Mouse (Mus musculus): ENCODE measurements around the gene Adam17. TPM values are rescaled to one million over a fixed set of nuclear protein-coding genes. Genes with fewer than 3 reads are reported as not detected.

The Adam17 gene
- total RNA-seq, 2 experiments from 2014 or later, result 15.3 to 21.5 TPM

DNA sequence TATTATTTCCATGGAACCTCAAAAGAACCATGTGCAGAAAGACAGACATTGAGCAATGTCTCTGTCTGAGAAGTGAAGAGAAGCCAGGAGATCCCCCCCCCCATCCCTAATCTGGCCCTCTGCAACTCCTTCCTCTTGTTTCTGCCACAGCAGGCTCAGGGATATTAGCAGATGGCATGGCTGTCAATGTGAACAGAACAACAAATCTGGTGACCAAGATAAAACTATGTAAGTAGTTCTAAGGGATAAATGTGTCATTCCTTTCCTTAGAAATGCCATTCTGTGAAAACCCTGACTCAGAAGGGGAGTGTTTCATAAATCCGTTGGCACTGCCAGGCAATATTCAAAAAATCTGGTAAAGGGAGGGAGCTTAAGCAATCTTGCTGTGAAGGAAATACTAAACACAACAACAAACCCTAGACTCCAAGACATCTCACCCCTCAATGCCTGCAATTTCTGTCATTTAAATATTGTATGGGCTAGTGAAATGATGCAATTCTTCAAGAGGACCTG is 96.0 kb downstream of the Adam17 start:
- intact Hi-C loops (cut with DNase I), result no loop called here
- no peak for DNase-seq (ENCODE audit: low spot score in 2 of 2)

- no peak for DNase-seq (ENCODE audit: low spot score in 2 of 2)
- intact Hi-C loops (cut with DNase I), result no loop called here
Observed at GRCm38 (mm10) chr12:21274446-21274845, 99.0 kb downstream of the Adam17 start.

Other genes with a start within 250 kb of the Adam17 start
- 10 to 100 TPM; 42.2 to 47.4 TPM for gene Cpsf3, start 88.2 kb downstream of the Adam17 start, total RNA-seq (2021)
- gene Itgb1bp1, start 87.3 kb downstream of the Adam17 start, total RNA-seq (2021), result 10 to 100 TPM; 31.2 to 34.3 TPM
- 10 to 100 TPM; 12.7 to 14.5 TPM for gene Iah1, start 57.2 kb downstream of the Adam17 start, total RNA-seq (2021)
- 100 to 1,000 TPM; 430 to 485 TPM for gene Ywhaq, start 44.0 kb upstream of the Adam17 start, total RNA-seq (2021)